Mouse (Mus musculus): ENCODE measurements around the gene Otop2. TPM values are rescaled to one million over a fixed set of nuclear protein-coding genes. Genes with fewer than 3 reads are reported as not detected.

Gene Otop2
- polyA plus RNA-seq, 1 experiment from 2014 or later = not detected

- Histone ChIP-seq H3K36me3 (ENCODE audit: insufficient read depth, low read length) (no peaks in the 10 kb centered on the region), H3K9ac (replicated peaks; ENCODE audit: low read depth) (no peak overlapping the region), H3K4me3 (ENCODE audit: low read depth, low read length) (no peak overlapping the region), H3K9me3 (ENCODE audit: low read length) (no peaks in the 10 kb centered on the region), H3K4me1 (ENCODE audit: insufficient read depth, low read depth, low read length) (peaks cover 4% of the 10 kb centered on the region; the same call in 1 of the 2 replicates), H3K4me2 (replicated peaks; ENCODE audit: low read depth, low read length) (no peak overlapping the region), H3K27ac (ENCODE audit: low read length) (no peak overlapping the region), H3K27me3 (replicated peaks; ENCODE audit: insufficient read depth, low read length) (no peaks in the 10 kb centered on the region)
- DNase-seq (ENCODE audit: low spot score) (peak; percentile 89), ATAC-seq (peak; percentile 46)
- TF ChIP-seq CTCF (IDR thresholded peaks at IDR 0.05) = peak; percentile 70
- no peak; the same call in 1 of the 2 replicates for TF ChIP-seq EP300 (IDR thresholded peaks at IDR 0.05)
- 13% methylated on average over 5 of the region's 5 CpGs for WGBS
These were observed 51.5 kb downstream of the Otop2 start for GRCm38 (mm10) chr11:115358468-115358867.

DNA sequence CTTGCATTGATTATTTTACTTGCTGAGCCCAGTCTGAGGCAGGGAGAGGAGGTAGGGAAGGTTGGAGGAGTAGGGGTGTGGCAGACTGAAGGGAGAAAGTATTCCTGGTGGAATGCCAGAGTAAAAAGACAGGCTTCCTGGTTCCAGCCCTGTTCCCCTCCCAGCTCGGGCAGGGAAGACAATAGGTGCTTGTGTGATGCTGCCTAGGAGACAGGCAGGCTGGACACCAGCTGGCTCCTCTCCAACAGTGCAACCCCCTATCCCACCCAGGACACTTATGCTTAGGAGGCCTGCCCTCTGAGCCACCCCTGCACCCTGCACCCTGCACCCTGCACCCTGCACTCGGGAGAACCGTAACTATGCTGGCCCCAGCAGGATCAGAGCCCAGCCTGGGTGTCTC lies 52.3 kb downstream of the Otop2 start:
- H3K27me3 ChIP-seq (replicated peaks; ENCODE audit: insufficient read depth, low read length) = no peaks in the 10 kb centered on the region

DNA sequence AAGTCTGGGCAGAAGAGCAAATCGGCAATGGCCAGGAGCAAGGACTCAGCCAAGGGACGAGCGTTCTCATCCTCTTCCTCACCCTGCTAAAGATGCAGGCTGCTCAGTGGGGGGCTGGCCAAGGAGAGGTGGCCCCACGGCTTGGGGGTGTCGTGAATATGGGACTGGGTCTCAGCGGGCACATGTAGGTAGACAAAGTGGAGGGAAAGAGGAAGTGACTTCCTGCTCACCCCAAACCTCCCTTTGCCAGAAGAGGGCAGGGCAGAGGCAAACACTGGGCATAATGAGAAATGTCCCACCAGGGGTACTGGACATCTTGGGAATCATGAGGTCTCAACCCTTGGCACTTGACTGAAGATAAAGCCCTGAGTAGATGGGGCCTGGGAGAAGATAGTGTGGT lies 52.8 kb downstream of the Otop2 start:
- ATAC-seq = 0 out of 2 replicates have a peak, but pooled peaks have one; percentile 6
- no peak overlapping the region for H3K9ac ChIP-seq (replicated peaks; ENCODE audit: low read depth)

More for the DNA sequence above, 52.3 kb downstream of the Otop2 start:
- TF ChIP-seq CTCF (IDR thresholded peaks at IDR 0.05) (no peak), EP300 (IDR thresholded peaks at IDR 0.05) (no peak)
- H3K9ac ChIP-seq (replicated peaks; ENCODE audit: low read depth) = no peak overlapping the region
- ATAC-seq (peak; percentile 55), DNase-seq (ENCODE audit: low spot score) (peak; percentile 60)
- H3K4me1 ChIP-seq (ENCODE audit: insufficient read depth, low read depth, low read length) = peaks cover 4% of the 10 kb centered on the region; the same call in 1 of the 2 replicates
- no peak overlapping the region for H3K4me3 ChIP-seq (ENCODE audit: low read depth, low read length)
- peak overlapping the region; percentile 39; the same call in 1 of the 2 replicates for H3K27ac ChIP-seq (ENCODE audit: low read length)
- no peak overlapping the region for H3K4me2 ChIP-seq (replicated peaks; ENCODE audit: low read depth, low read length)
- WGBS = 29% methylated on average over 3 of the region's 3 CpGs
- no peaks in the 10 kb centered on the region for H3K9me3 ChIP-seq (ENCODE audit: low read length)
- no peaks in the 10 kb centered on the region for H3K36me3 ChIP-seq (ENCODE audit: insufficient read depth, low read length)

DNA sequence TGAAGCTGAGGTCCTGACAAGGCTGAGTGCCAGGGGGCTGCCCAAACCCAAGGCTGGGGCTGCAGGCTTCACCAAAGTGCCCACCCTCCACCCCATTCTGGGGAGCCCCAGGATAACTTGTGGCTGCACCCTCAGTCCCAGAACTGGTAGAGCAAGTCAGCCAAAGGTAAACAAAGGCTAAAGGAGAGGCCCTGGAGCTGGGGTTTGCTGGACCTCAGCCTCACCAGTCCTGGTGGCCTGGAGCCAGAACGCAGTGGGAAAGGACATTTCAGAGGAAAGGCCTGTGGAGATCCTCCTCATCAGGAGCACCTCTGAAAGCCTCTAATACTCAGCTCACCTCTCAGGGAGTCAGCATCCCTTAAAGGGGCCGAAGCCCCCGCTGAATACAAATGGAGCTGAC lies 57.2 kb downstream of the Otop2 start:
- ATAC-seq = peak; percentile 15; the same call in 1 of the 2 replicates
- TF ChIP-seq CTCF (IDR thresholded peaks at IDR 0.05) (no peak), EP300 (IDR thresholded peaks at IDR 0.05) (no peak)
- peaks cover 10% of the 10 kb centered on the region for H3K4me1 ChIP-seq (ENCODE audit: insufficient read depth, low read depth, low read length)
- no peak overlapping the region for H3K9ac ChIP-seq (replicated peaks; ENCODE audit: low read depth)
- DNase-seq (ENCODE audit: low spot score) = peak; percentile 34
- H3K9me3 ChIP-seq (ENCODE audit: low read length) = no peaks in the 10 kb centered on the region
- H3K4me2 ChIP-seq (replicated peaks; ENCODE audit: low read depth, low read length) = no peak overlapping the region
- H3K36me3 ChIP-seq (ENCODE audit: insufficient read depth, low read length) = no peaks in the 10 kb centered on the region
- no peak overlapping the region for H3K4me3 ChIP-seq (ENCODE audit: low read depth, low read length)
- 58% methylated on average over 3 of the region's 3 CpGs for WGBS
- no peaks in the 10 kb centered on the region for H3K27me3 ChIP-seq (replicated peaks; ENCODE audit: insufficient read depth, low read length)
- no peak overlapping the region for H3K27ac ChIP-seq (ENCODE audit: low read length)

More for the DNA sequence above, 52.8 kb downstream of the Otop2 start:
- no peak overlapping the region for H3K4me3 ChIP-seq (ENCODE audit: low read depth, low read length)
- peak overlapping the region; percentile 39; the same call in 1 of the 2 replicates for H3K27ac ChIP-seq (ENCODE audit: low read length)
- H3K4me1 ChIP-seq (ENCODE audit: insufficient read depth, low read depth, low read length) = peaks cover 4% of the 10 kb centered on the region; the same call in 1 of the 2 replicates
- peak; percentile 60 for TF ChIP-seq CTCF (IDR thresholded peaks at IDR 0.05)
- TF ChIP-seq EP300 (IDR thresholded peaks at IDR 0.05) = no peak
- WGBS = 51% methylated on average over 6 of the region's 6 CpGs
- H3K27me3 ChIP-seq (replicated peaks; ENCODE audit: insufficient read depth, low read length) = no peaks in the 10 kb centered on the region
- no peak for DNase-seq (ENCODE audit: low spot score)
- H3K4me2 ChIP-seq (replicated peaks; ENCODE audit: low read depth, low read length) = no peak overlapping the region
- no peaks in the 10 kb centered on the region for H3K36me3 ChIP-seq (ENCODE audit: insufficient read depth, low read length)
- no peaks in the 10 kb centered on the region for H3K9me3 ChIP-seq (ENCODE audit: low read length)

DNA sequence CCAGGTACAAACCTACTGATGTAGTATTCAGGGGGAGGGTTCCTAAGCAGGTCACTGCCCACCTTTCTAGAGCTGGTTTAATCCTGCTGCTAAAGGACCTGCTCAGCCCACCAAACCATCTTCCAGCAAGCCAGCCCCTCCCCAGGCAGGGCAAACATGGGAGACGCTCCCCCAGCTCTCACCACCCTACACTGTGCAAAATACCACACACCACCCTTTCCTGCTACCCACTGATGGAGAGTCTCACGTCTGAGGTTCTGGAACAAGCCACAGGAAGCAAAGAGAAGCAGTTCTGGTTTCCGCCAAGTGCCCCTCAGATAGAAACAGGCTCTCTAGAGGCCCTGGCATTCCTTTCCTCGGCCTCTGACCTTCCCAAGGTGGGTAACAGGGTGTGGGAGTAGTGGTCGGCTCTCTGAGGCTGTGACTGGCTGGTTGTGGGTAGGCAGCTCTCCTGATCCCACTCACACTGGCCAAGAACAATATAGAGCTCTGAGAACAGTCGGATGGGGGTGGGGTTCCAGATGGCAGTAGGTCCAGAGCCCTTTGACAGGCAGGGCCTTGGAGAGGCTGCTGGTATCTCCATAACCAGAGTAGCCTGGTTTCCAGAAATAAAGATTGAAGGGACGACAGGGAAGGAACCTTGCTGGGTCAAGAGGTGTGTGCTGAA lies 59.2 kb downstream of the Otop2 start:
- H3K36me3 ChIP-seq (ENCODE audit: insufficient read depth, low read length) = no peaks in the 10 kb centered on the region
- H3K4me3 ChIP-seq (ENCODE audit: low read depth, low read length) = peak overlapping the region; percentile 54
- H3K9ac ChIP-seq (replicated peaks; ENCODE audit: low read depth) = no peak overlapping the region
- no peaks in the 10 kb centered on the region for H3K9me3 ChIP-seq (ENCODE audit: low read length)
- 21% methylated on average over 7 of the region's 7 CpGs for WGBS
- H3K4me2 ChIP-seq (replicated peaks; ENCODE audit: low read depth, low read length) = peak overlapping the region; percentile 81
- no peak; the same call in 1 of the 2 replicates for ATAC-seq
- peak overlapping the region; percentile 57; the same call in 1 of the 2 replicates for H3K27ac ChIP-seq (ENCODE audit: low read length)
- no peaks in the 10 kb centered on the region for H3K27me3 ChIP-seq (replicated peaks; ENCODE audit: insufficient read depth, low read length)
- H3K4me1 ChIP-seq (ENCODE audit: insufficient read depth, low read depth, low read length) = peaks cover 10% of the 10 kb centered on the region
- TF ChIP-seq EP300 (IDR thresholded peaks at IDR 0.05) (no peak), CTCF (IDR thresholded peaks at IDR 0.05) (no peak)
- DNase-seq (ENCODE audit: low spot score) = peak; percentile 21

DNA sequence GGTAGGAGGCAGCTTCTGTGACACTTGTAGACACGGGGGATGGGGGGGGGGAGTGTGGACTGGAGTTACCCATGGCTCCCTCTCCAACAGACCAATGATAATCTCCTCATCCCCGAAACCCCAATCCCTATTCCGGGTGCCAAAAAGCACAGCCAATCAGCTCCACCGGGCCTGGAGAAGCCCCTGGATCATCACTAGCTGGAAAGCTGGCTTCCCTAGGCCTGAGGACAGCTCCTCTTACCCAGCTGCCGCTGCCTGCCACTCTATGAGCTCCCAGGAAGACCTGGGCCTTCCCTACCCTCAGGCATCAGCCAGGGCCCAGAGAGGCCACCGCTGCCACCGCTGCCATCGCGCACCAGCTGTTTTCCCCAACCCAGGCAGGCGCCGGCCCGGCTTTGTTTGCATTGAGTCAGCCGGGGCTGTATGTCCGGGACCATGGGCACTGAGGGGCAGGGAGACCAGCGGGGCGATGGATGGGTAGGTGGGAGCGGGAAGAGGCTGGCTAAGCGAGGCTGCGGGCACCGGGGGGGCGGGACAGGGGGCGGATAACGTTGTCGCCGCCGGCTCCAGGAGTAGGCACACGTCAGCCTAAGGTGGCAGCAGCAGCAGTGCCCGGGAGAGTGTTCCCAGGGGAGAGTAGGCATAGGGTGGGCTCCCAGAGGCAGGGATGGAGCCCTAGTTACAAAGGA lies 59.9 kb downstream of the Otop2 start:
- Histone ChIP-seq H3K4me3 (ENCODE audit: low read depth, low read length) (peak overlapping the region; percentile 54), H3K27me3 (replicated peaks; ENCODE audit: insufficient read depth, low read length) (no peaks in the 10 kb centered on the region), H3K4me1 (ENCODE audit: insufficient read depth, low read depth, low read length) (peaks cover 10% of the 10 kb centered on the region), H3K27ac (ENCODE audit: low read length) (0 out of 2 replicates have a peak overlapping the region, but pooled peaks have one; percentile 57), H3K36me3 (ENCODE audit: insufficient read depth, low read length) (no peaks in the 10 kb centered on the region), H3K4me2 (replicated peaks; ENCODE audit: low read depth, low read length) (peak overlapping the region; percentile 81), H3K9ac (replicated peaks; ENCODE audit: low read depth) (peak overlapping the region; percentile 48), H3K9me3 (ENCODE audit: low read length) (no peaks in the 10 kb centered on the region)
- peak; percentile 58 for ATAC-seq
- no peak for DNase-seq (ENCODE audit: low spot score)
- 6% methylated on average over 28 of the region's 28 CpGs for WGBS
- TF ChIP-seq EP300 (IDR thresholded peaks at IDR 0.05) (no peak), CTCF (IDR thresholded peaks at IDR 0.05) (no peak)

All from lung, postnatal 0 days (tissue).